Mouse (Mus musculus) myocyte (in vitro differentiated cells): ENCODE data around the gene Gm3591.
"Not testable (repeated sequence)": the region's sequence is repeated elsewhere in the genome, so short reads cannot be mapped to it uniquely, and the experiment has no call there.

Experiments used
- MAX ChIP-seq: IDR thresholded peaks from one replicate; pipeline ENCODE4 v1.6.1; 2011; ENCODE audit warnings: low read depth, mild to moderate bottlenecking, control low read depth
- POLR2A ChIP-seq: IDR thresholded peaks from one replicate; pipeline ENCODE4 v1.6.1; 2011; ENCODE audit warnings: low read depth, mild to moderate bottlenecking, control low read depth, moderate library complexity; ENCODE audit not compliant: insufficient read length
- USF1 ChIP-seq: IDR thresholded peaks from one replicate; pipeline ENCODE4 v1.6.1; 2011; ENCODE audit warnings: low read depth, mild to moderate bottlenecking, control low read depth, moderate library complexity

DNA sequence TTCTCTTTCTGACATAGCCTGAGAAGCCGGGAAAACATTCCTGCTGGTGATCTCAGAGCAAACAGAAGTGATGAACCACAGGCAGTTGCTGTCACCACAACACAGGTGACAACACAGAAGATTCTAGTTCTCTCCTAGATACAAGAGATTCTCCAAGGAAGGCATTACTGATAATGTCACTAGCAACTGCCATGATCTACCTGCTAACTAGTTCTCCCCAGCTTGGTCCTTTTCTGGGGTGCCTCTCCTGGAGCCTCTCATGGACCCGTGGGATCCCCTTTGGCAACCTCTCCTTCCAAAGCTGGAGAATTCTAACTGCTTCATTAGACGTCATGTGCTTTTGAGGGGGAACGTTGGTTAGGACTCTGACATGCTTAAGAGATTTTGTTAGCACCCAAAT is 32.2 kb upstream of the Gm3591 start, which contains the start of gene Gm3594:
- TF ChIP-seq USF1, POLR2A, MAX: not testable (repeated sequence)
